Mouse (Mus musculus) inflammation-experienced regulatory T-cells, adult 16 weeks (primary cell): Measurements from ENCODE around the gene Olfr1442. TPM values are rescaled to one million over a fixed set of nuclear protein-coding genes. Genes with fewer than 3 reads are reported as not detected.

ENCODE experiments used
- polyA plus RNA-seq: library from polyadenylated mRNA; unstranded; fragments of 100-300 nt; shearing (Covaris generic); gene quantifications from one replicate; pipeline ENCODE4 v1.2.1, GENCODE M21; 2017

Gene Olfr1442
- polyA plus RNA-seq, result not detected

DNA sequence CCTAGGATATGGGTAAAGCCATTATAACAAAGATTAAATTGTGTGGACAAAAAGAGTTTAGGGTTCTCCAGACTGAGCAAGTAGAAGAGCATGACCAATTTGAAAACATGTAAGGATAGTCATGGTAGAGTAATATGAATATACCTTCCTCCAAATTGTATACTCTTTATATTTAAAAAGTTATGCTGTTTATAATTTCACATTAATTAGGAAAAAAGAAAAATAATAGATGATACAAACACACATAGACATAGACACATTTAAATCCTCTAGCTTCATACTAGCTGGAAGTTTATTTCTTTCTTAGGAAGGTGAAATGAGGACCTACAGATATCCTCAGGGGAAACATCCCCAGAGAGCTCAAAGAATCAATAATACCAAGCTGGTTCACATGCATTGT, at the start of gene Olfr1442:
TSS of gene Olfr1442 (plus strand) at position 301 of the 400 bp plus-strand sequence.

DNA sequence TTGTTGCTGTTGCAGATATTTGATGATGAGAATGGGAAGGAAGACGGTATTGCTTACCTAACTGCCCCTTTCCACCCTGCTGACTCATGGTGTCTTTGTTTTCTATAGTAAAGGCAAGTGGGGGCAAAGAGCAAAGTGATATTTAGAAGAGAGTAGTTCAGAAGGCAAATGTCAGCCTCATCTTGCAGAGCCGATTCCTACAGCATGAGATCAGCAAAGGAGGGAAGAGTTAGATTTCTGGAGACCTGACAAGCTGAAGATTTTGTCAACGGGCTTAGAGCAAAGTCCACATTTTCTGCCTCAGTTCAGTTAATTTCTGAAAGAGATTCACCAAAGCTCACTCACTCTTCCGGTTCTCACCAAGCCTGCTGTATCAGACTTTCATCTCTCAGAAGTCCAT, 37.1 kb upstream of the Olfr1442 start, which contains the start of gene Glyat:
TSS of gene Glyat (plus strand) at position 133 of the 400 bp plus-strand sequence.

DNA sequence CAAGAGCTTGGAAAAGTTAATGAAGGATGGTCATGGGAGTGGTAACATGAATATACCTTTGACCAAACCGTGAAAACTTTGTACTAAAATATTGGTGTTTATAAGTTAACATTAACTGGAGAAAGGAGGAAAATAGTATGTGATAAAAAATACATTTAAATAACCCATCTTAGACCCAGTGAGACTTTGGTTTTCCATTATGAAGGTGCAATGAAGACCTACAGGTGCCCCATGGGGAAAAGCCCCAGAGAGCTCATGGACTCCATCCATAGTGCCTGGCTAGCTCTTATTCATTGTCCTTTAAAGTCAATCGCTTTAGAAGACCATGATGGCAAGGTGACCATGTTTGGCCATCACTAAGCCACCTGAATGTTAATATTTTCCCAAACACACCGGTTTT, 7.6 kb downstream of the Olfr1442 start, which contains the start of gene Olfr1443:
TSS of gene Olfr1443 (plus strand) at position 301 of the 400 bp plus-strand sequence.

DNA sequence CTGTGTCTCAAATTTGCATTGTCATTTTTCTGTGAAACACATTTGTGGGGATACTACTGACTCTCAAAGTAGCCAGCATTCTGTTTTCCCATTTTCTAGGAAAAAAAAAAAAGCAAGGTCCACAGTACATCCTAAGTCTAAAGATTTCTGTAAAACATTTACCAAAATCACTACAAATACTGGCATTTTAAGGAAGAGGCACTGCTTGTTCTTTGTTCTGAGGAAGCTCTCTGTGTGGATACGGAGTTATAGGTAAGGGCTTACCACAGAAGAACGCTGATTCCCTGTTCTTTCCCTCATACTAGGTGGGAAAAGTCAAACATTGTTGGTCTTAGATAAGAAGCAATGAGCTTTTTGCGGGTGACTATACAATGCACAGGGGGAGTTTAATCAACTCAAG, 25.4 kb downstream of the Olfr1442 start, which contains the start of gene Keg1:
TSS of gene Keg1 (plus strand) at position 197 of the 400 bp plus-strand sequence.

Other genes starting within 250 kb of the Olfr1442 start
- not detected for gene Pfpl, start 242.5 kb upstream of the Olfr1442 start, polyA plus RNA-seq
- gene Mpeg1, start 209.7 kb upstream of the Olfr1442 start, polyA plus RNA-seq, result 0.96 TPM
- gene Dtx4, start 169.0 kb upstream of the Olfr1442 start, polyA plus RNA-seq, result 9.6 TPM
- 57.0 TPM for gene Fam111a, start 124.7 kb upstream of the Olfr1442 start, polyA plus RNA-seq
- not detected for gene Gm4952, start 70.5 kb upstream of the Olfr1442 start, polyA plus RNA-seq
- not detected for gene Glyat, start 37.1 kb upstream of the Olfr1442 start, polyA plus RNA-seq
- not detected for gene Olfr1443, start 7.7 kb downstream of the Olfr1442 start, polyA plus RNA-seq
- not detected for gene Keg1, start 25.3 kb downstream of the Olfr1442 start, polyA plus RNA-seq
- gene Cntf, start 95.2 kb downstream of the Olfr1442 start, polyA plus RNA-seq, result 1.1 TPM
- gene Zfp91, start 125.7 kb downstream of the Olfr1442 start, polyA plus RNA-seq, result 8.7 TPM
- gene Lpxn, start 125.8 kb downstream of the Olfr1442 start, polyA plus RNA-seq, result 291 TPM
- gene Gm5244, start 176.2 kb downstream of the Olfr1442 start, polyA plus RNA-seq, result not detected
- gene Olfr1444, start 186.8 kb downstream of the Olfr1442 start, polyA plus RNA-seq, result 0.68 TPM
- gene Olfr1445, start 213.4 kb downstream of the Olfr1442 start, polyA plus RNA-seq, result not detected
- gene Olfr1446, start 223.1 kb downstream of the Olfr1442 start, polyA plus RNA-seq, result not detected
- gene Olfr1447, start 233.3 kb downstream of the Olfr1442 start, polyA plus RNA-seq, result not detected